Mouse (Mus musculus) granulocyte monocyte progenitor cell, adult 5-6 weeks (primary cell): ENCODE measurements at regions not wholly inside any gene's neighbourhood (a gene's known extent, or its start where the extent isn't known, plus 50 kb on each side); places are given as distances from the start of the nearest gene placed in this dataset.

Experiments used
- ATAC-seq: replicated peaks from 2 replicates; pipeline ENCODE4 v1.8.0; 2016; ENCODE audit warnings: mild to moderate bottlenecking, moderate TSS enrichment, inconsistent platforms; ENCODE audit not compliant: poor library complexity, severe bottlenecking

DNA sequence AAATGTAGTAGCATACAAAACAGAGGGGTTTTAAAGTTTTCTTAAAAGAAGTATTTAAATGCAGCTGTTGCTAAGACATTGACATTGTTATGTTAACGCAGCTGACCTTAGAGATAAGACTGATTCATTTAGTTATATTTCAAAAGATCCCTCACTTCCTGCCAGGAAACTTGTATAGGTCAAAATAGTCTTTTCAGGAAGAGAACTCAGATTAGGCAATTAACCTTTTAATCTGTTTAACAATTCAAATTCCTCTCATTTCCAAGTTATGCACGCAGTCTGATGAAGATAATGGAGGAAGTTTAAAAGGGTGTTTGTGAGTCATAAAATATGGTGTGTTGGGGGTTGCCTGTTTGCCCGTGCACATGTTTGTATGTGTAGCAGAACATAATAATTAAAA lies 448.5 kb downstream of the Tmtc2 start:
- peak; percentile 88 for ATAC-seq

DNA sequence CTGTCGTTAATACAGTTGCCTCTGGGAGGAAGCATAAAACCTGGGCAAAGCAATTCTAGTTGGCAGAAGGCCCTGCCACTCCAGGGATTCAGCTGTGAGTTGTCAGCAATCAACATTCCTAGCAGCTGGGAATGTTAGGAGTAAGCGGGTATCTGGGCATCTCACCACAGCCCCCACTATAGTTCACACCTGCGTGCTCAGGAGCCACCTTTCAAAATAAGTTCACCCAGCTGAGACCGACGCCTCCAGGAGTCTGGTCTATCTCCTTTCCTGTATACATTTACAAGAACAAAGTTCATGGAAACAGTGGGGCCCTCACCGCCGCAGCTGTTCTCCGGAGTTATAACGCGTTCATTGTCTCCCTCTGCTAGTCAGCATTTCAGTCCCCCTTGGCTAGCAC lies 454.0 kb downstream of the Tmtc2 start:
- ATAC-seq: no peak

DNA sequence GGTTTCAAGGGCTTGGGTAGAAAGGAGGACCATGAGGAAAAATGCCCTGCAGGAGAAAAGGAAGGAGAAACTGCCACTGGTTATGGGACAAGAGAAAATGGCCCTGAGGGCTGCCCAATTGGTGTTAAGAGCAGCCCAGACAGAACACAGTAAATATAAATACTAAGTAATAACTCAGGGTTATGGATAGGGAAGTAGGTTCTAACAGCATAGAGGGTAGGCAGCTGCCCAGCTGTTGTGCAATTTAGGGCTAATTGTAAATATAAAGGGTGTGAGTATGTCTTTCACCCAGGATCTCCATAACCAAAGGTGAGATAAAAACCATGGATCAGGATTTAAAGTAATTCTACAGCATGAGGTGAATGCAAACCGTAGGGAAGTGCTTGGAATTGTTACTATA lies 458.1 kb downstream of the Tmtc2 start:
- ATAC-seq: peak; percentile 77

DNA sequence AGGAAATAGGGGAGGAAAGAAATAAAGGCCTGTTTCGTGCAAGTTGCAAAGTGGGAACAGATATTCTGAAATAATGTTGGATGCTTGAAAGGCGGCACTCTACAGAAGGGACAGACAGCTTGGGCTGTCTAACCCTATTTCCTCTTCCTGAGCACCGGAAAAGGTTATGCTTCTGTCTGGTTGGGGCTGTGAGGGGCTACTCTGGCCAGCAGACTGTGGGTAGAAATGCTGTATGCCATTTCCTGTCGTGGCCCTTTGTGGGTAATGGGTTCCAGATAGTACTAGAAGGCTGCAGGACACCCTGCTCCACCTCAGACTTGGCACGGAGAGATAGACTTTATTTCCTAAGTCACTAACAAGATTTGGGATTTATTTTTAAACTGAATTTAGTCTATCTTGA lies 459.3 kb downstream of the Tmtc2 start:
- ATAC-seq: peak; percentile 74

DNA sequence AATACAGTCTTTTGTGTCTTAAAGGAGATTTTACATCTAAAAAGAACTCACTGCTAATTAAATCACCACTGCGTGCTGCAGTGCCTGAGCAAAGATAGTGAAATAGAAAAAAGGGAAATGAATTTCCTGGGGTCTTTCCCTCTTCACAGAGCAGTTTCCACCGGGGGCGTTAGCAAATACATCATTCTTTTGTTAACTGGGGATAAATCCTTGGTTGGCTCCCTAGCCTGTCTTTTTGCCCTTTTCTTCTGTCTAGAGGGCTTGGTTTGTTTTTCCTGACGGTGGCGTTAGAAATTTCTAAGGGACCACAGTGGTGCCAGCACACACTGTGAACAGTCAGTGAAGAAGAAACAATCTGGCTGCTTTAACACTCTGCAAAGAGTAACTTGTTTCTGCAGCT lies 464.0 kb downstream of the Tmtc2 start:
- ATAC-seq: no peak

DNA sequence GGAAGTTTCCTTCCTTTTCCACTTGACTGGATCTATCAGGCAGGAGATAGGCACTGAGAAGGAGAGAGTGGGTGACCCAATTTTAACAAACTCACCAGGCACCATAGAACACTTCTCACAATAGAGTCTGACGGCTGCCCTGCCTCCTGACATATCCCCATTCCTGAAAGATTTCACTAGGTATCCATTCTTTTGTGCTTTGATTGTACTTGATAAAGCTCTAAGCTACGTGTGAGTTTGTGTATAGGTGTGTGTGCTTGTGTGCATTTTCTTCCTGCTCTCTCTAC lies 477.3 kb downstream of the Tmtc2 start:
- ATAC-seq: no peak

DNA sequence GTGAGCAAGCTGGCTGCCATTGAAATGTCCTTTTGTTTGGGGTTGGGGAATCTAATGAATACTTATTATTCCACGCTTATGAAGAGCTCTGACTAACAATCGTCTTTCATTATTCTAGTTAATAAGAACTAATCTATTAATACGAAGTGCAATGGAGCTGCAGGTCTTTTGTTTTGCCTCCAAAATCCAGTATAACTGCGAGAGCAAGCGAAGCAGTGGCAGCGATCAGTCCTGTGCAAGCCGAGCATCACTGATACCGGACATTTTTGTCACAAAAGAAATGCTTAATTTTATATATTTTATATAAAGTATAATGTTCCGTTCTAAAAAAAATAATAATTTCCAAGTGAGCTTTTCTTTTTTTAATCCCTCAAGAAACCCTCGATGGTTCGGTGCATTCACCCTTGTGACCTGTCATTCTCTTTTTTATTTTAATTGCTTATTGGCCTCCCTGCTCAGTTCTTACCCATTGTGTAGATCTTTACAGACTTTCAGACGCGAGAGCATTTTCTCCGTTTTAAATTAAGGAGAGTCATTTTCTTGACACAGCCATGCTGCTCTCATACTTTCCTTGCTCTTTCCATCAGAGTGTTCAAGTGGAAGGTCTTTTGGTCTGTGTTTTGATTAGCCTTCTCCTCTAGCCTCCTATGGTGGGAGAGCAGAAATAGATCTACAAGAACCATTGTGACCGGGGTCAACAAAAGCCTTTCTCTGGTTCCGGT lies 477.8 kb downstream of the Tmtc2 start:
- no peak for ATAC-seq

DNA sequence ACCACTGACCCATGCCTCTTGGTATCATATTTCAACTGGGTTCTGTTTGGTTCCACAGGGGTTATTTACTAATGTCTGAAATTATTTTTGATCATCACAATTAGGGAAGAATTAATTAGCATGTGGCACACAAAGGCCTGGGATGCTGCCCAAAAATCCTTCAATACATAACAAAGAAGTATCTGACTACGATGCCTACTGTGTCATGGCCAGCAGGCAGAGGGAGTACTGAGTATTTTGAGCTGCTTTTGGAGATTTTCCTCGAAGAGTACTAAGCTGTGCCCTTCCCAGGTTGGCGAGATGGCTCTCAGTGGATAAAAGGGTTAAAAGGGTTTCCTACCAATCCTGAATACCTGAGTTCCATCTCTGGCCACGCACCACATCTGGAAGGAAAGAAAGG lies 478.5 kb downstream of the Tmtc2 start:
- ATAC-seq: no peak

DNA sequence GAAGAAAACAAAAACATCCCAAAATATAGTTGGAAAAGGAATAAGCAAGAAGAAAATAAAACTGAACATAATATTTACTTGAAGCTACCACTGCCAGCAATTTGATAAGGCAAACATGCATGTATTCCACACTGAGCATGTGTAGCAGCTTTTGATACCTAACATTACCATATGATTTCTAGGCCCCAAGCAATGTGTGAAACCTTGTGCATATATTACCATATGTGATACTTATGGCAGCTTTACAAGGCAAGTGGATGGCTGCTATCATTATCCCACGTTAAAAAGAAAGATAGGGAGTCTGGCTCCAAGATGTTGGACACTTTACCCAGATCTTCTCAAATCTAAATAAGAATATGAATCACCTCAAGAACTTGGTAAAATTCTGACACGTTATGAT lies 497.4 kb downstream of the Tmtc2 start:
- no peak for ATAC-seq

DNA sequence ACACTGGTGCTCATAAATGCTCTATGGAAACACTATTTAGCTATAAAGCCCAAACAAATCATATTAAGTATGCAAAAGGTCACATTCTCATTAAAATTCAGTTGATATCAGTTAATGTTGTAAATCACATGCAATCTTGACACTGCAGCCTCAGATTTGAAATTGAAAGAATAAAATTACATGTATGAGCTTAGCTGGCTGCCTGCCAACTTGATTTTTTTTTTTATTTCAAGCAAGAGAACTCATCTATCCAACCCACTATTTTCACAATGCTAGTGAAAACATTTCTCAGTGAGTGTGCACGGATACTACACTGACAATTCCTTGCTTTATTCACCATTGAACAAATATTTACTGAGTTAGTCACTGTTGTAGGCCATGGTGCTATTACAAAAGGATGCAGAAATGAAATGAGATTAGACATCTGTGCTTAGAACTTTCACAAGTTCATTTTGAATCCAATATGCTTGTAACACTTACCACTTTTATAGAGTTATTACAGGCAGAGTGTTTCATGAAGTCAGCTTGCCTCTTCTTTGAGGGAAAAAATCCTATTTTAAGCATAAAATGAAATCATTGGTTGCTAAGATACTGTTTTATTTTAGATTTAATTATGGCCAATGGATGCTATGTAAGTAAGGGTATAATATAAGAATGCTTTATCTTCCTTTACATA lies 539.4 kb downstream of the Tmtc2 start:
- ATAC-seq: no peak

DNA sequence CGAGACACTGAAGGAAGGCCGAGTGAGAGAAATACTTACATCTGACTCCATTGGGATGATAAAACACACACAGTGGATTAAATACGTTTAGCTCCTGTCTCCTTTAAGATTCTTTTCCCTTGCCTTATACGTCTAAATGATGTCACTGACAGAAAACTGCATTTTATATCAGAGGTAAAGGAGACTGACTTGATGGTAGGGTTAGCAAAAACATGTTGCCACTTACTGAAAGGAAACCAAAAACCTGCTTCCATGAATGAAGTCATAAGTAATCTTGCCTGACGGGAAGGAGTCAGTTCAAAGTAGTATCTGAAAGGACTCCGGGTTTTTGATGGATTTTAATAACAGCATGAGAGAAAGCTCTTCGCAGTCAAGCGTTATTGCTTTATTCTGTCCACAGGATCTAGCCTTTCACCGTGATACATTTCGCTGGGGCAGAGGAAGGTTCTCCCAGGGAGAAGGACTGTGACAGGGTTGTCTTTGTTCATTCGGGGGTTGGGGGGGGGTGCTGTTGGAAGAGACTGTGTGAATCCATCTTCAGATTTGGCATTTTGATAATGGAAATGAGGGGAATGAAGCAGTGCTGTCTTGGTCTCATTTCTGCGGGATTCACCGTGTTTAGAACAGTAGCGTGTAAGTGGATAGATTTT lies 553.7 kb downstream of the Tmtc2 start:
- ATAC-seq: no peak

DNA sequence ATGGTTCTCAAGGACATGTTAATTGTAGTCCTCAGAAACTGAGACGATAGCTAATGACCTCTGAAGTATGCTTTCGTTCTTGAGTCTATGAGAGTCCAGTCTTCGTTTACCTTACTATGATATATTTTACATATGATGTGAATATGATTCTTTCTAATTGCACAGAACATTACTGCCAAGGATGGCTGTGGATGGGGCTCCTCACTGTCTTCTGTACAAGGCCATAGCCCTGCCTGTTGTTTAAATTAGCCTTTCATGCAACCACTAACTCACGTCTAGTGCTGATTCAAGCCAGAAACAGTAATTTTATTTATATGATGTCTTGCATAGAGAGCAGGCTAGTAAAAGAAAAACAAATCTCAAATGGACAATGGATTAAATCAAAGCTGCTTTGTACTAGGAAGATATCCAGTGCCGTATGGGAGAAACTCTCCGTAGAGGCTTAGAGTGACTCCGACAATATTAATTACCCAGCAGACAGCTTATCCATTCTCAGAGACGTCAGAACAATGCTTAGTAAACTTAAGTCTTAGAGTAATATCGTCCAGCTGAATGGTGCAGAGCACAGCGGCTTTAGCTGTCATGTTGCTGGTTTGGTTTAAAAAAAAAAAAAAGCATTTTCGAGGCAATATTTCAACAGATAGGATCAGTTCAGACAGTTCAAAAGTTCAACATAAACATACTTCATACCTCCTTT lies 554.3 kb downstream of the Tmtc2 start:
- no peak for ATAC-seq
